Mouse (Mus musculus) thymus, postnatal 10 days (tissue): ENCODE data around the gene 4930556J24Rik.
A peak's percentile ranks its signal among the peaks of the same experiment; 100 is the strongest.
"Not testable (repeated sequence)": the region's sequence is repeated elsewhere in the genome, so short reads cannot be mapped to it uniquely, and the experiment has no call there.

Source experiments
- DNase-seq, 2 experiments: peaks; one replicate each; pipeline ENCODE4 v3.0.0; 2021; ENCODE audit warnings: low spot score in 2 of 2

4930556J24Rik gene

DNA sequence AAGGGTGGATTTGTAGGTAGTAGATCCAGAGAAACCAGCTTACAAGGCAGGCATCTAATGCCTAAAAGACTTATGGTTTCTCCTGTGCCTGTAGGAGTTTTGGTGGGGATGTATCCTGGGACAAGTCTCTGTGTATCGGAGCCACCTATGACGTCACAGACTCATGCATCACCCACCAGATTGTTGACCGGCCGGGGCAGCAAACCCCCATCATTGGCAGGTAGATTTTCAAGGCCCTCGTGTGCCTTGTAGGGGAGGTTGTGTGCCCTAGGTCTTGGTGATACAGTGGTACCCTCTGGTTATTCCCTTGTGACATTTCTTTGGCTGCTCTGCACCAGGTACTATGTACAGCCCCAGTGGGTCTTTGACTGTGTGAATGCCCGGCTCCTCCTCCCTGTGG, at the start of gene 4930556J24Rik:
Gene 4930556J24Rik, minus strand, starts transcription at position 101 of the 400 bp plus-strand sequence.
- DNase-seq, result no peak

DNA sequence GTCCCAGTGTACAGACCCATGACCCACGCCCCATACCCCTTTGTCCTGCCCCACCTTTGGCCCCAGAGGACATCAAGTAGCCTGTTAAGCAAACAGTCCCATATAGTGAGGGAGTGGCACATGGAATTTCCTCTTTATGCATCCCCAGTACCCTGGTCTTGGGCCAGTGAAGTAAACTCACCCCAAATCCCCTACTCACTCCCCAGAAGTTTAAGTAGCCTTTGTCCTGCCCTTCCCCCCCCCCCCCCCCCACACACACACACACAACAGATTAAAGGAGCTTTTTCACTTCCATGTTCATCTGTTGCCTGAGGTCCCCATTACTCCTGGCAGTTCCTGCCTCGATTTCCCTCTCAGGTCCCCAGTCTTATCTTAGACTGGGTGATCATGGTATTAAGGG, 46.7 kb upstream of the 4930556J24Rik start:
- no peak for DNase-seq

DNA sequence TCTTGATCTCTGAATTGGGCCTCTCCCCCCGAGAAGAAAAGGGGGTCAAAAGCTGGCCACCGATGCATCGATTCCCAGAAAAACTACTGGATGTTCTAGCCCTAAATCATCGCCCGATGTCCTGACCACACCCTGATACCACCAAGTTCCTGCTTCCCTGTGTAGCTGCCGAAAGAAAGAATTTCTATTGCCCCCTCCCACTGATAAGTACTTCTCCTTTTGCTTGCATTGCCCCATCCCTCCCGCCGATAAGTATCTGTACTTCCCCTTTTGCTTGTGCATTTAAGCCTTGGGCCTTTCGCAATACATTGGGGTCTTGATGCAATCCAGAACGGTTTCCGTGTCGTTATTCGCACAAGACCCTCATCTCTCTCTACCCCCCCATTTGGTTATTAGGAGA, 45.5 kb upstream of the 4930556J24Rik start:
- not testable (repeated sequence) for DNase-seq

DNA sequence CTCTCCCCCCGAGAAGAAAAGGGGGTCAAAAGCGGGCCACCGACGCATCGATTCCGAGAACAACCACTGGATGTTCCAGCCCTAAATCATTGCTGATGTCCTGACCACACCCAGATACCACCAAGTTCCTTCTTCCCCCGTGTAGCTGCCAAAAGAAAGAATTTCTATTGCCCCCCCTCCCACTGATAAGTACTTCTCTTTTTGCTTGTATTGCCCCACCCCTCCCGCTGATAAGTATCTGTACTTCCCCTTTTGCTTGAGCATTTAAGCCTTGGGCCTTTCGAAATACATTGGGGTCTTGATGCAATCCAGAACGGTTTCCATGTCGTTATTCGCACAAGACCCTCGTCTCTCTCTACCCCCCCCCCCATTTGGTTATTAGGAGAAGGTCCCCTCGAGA, 39.2 kb upstream of the 4930556J24Rik start:
- DNase-seq, result not testable (repeated sequence)

DNA sequence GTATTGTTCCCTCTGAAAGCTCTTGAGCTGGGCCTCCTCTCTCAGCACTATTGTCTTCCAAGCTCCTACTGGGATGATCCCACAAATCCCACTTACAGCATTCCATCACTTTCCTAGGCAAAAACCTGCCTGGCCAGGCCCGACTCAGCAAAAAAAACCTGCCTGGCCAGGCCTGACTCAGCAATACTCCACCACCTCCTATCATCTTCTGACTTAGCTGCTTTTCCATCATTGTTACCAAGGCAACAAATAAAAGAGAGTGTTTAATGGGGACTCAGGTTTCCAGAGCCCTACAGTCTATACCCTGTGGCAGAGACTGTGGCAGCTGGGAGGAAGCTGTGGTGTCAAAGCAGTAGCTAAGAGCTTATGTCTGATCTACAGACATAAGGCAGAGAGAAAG, 36.0 kb upstream of the 4930556J24Rik start:
- no peak for DNase-seq

DNA sequence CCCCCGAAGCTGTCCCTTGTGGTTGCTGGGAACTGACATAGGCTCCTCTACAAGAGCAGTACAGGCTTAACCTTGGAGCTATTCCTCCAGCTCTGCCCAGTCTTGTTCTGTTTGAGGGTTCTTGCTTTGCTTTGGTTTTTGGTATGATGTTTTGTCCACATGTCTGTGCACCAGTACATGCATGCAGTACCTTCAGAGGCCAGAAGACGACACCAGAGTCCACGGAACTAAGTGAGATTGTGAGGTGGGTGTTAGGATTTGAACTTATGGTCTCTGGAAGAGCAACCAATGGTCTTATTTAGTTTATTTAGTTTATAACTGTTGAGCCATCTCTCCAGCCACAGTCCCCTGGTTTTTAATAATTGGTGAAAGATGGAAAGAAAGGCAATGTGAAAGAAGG, 29.9 kb upstream of the 4930556J24Rik start:
- DNase-seq, result no peak

DNA sequence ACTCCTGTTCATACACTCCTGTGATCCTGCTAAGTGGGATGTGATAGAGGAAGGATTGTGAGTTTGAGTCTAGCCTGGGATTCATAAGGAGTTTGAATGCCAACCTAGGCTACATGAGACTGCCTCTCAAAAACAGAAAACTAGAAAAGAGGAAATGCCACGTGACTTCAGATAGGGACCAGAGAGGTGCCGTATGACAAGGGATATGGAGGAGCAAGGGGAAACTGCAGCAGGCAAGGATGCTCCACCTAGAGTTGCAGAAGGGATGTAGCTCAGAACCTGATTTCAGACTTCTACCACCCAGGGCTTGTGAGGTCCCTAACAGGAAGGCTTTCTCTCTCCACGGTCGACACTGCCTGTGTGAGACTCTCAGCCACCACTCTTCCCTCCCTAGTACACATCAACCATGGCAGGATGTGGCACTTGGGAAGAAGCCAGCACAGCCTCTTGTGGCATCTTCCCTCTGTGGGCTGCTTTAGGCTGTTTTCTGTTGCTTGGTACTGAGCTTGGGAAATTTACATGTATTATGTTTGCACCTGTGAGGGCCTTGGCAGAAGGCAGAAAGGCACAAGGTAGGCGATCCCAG, 28.7 kb upstream of the 4930556J24Rik start:
- DNase-seq, result no peak

DNA sequence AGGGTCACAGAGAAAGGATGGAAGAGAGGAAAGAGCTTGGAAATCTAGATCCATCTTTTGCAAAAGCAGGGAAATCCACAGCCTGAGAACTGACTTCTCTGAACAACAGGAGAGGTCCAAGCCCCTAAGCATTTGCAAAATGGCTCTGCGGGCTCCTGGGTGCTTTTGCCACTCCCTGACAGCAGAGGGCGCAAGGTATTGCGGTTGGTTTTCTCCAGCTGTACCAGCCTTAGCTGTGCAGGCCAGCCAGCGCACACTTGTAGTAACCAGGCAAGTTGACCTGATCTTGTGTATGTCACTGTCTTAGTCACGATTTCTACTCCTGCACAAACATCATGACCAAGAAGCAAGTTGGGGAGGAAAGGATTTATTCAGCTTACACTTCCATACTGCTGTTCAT, 25.0 kb upstream of the 4930556J24Rik start:
- DNase-seq, result peak; percentile 11 to 67

DNA sequence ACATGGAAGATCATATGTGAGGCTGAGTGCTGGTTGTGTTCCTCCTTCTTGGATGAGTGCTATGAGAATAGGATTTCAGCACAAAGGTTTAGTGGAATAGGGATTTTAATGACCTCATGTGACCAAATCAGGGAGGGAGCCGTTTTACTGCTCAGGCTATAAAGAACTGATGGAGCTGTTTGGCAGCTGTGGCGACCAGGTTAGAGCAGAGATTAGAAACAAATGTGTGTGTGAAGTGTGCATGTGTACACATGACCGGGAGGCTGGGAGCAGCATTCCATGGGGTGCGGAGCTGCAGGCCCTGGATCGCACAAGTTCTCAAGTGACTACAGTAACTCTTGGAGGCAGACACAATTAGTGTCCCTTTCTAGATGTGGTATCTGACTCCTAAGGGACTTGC, 23.0 kb upstream of the 4930556J24Rik start:
- no peak for DNase-seq

DNA sequence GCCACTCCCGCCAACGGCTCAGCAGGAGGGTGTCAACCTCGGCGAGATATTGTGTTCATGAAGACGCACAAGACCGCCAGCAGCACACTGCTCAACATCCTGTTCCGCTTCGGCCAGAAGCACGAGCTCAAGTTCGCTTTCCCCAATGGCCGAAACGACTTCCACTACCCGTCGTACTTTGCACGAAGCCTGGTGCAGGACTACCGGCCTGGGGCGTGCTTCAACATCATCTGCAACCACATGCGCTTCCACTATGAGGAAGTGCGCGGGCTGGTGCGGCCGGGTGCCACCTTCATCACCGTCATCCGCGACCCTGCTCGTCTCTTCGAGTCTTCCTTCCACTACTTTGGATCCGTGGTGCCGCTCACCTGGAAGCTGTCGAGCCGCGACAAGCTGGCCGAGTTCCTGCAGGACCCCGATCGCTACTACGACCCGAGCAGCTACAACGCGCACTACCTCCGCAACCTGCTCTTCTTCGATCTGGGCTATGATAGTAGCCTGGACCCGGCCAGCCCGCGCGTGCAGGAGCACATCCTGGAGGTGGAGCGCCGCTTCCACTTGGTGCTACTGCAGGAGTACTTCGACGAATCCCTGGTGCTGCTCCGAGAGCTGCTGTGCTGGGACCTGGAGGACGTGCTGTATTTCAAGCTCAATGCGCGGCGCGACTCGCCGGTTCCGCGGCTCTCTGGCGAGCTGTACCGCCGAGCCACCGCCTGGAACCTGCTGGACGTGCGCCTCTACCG, 21.6 kb upstream of the 4930556J24Rik start:
- no peak for DNase-seq

DNA sequence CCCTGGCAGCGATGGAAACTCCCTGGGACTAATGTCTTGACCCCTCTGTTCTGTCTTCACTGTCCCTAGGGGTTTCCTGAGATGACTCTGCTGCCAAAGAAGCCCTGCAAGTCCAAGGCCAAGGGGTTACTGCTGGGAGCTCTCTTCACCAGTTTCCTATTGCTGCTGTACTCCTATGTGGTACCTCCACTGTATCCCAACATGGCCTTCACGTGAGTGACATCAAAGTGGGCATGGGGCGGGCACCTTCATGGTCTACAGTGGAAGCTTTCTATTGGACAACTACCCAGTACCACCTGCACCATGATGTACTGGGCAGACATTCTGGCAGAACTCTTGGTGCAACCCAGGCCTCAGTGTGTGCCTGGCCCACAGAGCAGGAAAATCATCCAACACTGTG, 20.3 kb upstream of the 4930556J24Rik start:
- no peak for DNase-seq

DNA sequence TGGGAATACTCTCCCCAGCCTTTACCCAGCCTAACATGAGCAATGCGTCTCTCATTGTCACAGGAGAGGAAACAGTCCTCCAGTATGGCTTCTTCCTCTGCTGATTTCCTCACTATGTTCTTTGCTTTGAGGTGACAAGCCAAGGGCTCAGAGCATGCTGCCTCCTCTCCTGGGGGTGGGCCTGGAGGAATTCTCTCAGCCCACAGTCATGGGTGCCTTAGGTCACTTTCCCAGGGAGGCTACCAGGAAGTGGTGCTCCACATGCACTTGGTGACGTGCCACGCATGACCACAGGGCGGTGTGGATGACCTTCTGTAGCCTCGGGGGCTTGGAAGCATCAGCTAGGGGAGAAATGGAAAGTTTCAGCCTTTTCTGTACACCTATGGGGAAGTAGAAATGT, 18.9 kb upstream of the 4930556J24Rik start:
- no peak for DNase-seq

DNA sequence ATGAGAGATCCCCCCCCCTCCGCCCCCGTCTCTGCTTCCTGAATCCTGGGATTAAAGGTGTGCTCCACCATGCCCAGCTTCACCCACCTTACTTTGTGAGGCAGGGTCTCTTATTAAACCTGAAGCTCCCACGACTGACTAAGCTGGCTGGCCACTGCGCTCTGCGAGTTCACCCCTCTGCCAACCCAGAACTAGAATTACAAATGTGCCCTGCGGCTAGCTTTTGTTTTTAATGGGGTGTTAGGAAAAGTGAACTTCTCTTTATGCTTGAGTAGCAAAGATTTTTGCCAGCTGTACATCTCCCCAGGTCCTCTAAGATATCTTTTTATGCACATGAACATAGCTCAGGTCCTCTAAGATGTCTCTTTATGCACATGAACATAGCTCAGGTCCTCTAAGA, 17.3 kb upstream of the 4930556J24Rik start:
- no peak for DNase-seq

DNA sequence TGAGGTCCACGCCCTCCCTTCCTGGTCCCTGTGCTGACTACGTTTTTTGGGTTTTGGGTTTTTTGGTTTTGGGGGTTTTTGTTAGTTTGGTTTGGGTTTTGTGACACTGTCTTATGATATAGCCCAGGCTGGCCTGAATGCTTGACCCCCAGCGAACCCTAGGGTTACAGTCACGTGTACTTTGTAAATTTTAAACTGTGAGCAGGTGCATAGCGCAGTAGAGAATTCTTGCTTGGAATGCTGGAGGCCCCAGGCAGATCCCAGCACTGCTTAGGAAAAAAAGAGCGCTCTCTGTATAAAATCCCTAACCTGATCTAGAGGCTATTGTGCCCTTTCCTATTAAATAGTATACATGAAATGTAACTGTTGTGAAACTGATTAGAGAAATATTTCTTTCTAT, 16.6 kb upstream of the 4930556J24Rik start:
- no peak for DNase-seq

DNA sequence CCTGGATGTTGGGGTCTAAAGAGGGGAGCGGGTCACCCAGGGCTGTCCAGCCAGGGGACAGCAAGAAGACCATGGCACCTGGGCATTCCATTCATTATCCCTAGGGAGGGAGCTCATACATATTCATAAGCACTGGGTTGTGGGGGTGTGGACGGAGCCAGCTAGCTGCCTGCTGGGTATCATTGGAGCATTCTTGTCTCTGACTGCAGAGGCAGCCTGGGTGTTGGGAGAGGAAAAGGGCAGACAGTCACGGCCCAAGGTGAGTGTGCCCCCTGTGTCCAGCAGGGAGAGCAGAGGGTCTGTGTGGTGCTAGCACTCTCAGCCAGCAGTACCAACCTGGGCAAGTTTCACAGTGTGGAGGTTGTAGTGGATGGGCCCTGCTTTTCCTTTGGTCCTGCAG, 13.2 kb upstream of the 4930556J24Rik start:
- DNase-seq, result no peak

DNA sequence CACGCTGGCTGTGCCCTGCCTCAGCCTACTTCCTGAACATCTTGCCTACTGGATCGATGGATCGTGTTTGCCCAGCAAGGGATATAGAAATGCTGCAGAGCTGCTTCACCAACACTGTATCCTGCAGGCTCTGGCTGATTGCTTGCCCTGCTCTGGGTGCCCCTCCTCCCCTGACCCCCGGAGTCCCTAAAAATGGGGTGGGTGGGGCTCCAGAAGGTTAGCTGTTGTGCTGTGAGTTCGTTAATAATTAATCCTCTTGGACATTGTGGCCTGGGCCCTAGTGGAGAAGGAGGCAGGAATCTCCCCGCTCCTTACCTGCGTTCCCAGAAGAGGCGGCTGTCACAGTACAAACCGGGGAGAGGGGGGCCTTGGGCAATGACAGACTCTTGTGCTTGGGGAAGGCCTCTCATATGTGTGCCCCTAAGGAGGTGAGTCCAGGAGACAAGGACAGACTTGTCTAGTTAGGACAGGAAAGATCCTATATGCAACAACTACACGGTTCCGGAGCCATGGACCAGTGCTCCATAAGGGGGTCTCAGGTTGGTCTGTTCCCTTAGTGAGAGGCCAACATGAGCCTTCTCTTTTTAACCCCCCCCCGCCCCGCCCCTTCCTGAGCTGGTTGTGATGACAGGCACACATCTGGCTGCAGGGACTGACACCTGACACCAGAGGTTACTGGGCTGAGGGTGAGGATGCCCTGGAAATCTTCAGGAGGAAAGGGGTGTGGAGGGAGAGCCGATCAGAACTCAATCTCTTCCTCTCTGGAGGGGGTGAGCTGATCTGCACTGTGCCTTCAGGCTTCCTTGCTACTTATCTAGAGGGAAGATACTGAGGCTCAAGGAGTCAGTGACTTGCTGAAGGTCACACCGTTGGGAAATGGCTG, 7.5 kb upstream of the 4930556J24Rik start:
- DNase-seq, result no peak

DNA sequence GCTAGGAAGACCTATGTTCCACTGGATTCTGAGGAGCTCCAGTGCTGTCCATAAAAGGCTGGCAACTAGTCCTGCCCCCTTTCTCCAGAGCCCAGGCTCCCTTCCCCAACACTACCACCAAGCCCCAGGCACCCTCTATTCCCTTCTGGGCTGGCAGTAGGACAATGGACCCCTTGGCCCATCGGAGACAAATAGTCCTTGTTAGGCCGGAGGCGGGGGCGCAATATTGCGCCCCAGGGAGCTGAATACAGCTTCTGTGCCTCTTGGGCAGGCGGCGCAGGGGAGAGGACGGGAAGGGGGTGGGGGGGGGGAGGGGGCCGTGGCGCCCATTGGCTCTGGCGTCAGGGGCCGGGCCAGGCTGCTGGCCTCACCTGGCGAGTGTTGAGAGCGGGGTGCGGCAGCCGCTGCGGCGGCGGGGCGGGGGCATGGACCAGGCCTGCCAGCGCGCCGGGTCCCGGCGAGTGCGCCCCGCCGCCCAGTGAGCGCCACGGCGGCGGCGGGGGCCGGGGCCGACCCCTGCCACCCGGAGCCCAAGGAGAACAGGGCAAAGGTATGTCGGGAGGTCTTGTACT, 6.8 kb upstream of the 4930556J24Rik start, which contains the start of gene Gal3st1:
Gene Gal3st1, plus strand, starts transcription at position 346 of the 572 bp plus-strand sequence.
- no peak for DNase-seq

DNA sequence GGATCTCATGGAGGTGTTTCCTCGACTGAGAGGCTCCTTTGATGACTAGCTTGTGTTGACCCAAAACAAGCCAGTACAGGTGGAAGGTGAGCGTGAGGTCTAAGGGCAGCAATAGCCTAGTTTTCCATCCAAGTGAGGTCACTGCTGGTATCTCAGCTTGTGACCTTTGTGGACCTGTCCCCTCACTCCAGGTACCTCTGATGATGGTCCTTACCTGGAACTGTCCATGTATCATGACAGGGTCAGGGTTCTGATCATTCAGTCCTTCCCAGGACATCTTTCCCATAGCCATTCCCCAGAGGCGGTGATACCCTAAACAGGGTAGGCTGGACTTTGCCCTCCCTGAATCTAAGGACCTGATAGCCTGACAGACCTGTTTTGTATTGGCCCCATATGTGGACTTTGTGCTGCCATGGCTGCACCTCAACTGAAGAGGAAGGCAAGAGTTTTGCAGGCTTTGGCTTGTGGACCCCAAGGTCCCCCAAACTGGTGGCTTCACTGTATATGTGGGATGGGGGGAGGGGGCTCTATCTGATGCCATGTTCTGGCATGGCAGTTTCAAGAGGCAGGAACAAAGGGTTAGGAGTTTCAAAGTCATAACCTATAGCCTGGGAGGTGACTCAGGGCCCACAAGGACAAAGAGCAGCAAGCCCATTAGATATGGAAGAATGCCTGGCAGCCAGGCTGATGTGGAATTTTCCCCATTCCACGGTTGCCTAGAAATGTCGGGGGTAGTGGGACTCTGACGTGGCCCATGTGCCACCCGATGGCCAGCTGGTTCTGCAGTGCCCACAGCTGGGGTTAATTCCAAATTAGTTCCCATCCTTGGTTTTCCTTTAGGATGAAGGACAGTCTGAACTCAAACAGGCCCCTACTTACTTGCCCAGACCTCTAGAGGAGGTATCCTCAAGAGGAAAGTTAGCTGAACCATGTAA, 6.0 kb upstream of the 4930556J24Rik start:
- no peak for DNase-seq

DNA sequence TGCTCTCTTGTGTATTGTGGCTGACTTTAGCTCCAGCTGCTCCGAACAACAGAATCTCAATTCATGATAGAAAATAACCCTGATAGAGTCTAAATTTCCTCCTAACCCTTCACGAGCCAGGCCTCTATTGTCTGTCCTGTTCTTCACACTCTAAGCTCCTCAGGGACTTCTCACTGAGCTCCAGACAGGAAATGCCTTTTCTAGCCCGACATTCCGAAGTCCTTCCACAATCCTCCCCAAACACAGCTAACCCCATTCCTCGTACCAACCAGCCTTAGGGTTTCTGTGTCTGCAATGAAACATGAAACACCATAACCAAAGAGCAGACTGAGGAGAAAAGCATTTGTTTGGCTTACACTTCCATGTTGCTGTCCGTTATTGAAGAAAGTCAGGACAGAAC, 5.0 kb upstream of the 4930556J24Rik start:
- no peak for DNase-seq

DNA sequence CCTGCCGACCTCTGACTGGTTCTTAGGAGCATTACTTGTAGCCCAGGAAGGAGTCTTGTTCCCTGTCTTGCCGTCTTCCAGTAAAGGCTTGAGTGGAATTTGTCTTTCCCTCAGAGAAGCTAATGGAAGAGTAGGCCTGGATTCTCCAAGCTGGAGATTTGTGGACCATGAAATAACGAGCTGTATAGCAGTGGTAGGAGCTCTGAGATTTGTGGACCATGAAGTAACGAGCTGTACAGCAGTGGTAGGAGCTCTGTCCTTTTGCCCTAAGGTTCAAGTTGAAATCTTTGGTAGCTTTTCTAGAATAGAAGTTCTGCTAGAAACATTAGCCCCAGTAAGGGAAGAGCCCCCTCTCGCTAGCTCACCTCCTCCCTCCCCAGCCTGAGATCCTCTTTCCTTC, 1.8 kb upstream of the 4930556J24Rik start:
- no peak for DNase-seq

DNA sequence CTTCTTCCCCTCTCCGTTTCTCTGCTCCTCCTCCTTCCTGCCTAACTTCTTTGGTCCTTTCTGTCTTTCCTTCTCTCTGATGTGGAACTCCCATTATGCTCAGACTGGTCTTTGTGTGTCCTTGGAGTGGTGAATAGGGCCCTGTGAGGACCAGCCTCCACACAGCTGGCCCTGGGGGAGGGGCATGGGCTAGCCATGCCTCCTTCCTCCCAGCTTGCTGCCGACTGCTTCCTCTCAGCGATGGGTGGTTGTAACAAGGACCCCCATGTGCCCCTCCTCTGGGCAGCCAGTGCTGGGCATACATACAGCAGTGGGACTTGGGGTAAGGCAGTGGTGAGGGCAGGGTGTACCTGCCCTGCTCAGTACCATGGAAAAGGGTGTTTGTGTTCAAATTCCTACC, 2.3 kb downstream of the 4930556J24Rik start:
- no peak for DNase-seq
